Mouse (Mus musculus) midbrain, embryonic 12.5 days (tissue): ENCODE measurements at regions not wholly inside any gene's neighbourhood (a gene's known extent, or its start where the extent isn't known, plus 50 kb on each side); places are given as distances from the start of the nearest gene placed in this dataset.

ENCODE experiments used
- ATAC-seq: fragments of 200-750 bp; cut with Nextera tagmentation; 2 replicates; pipeline ENCODE4 v1.8.0; 2017; ENCODE audit warnings: low read depth, moderate TSS enrichment, moderate library complexity; ENCODE audit not compliant: low FRiP score
- H3K27ac ChIP-seq: fragments of 300-500 bp; sonication (generic); replicated peaks from 2 replicates; pipeline ENCODE4 v1.5.1; 2016; ENCODE audit warnings: mild to moderate bottlenecking
- H3K27me3 ChIP-seq: fragments of 300-500 bp; sonication (generic); 2 replicates; pipeline ENCODE4 v1.6.1; 2016; ENCODE audit warnings: mild to moderate bottlenecking
- H3K36me3 ChIP-seq: fragments of 300-500 bp; sonication (generic); 2 replicates; pipeline ENCODE4 v1.6.1; 2016
- H3K4me1 ChIP-seq: fragments of 300-500 bp; sonication (generic); 2 replicates; pipeline ENCODE4 v1.6.1; 2016
- H3K4me2 ChIP-seq: fragments of 300-500 bp; sonication (generic); replicated peaks from 2 replicates; pipeline ENCODE4 v1.6.1; 2016; ENCODE audit warnings: mild to moderate bottlenecking, moderate library complexity
- H3K4me3 ChIP-seq: fragments of 300-500 bp; sonication (generic); 2 replicates; pipeline ENCODE4 v1.5.1; 2016; ENCODE audit warnings: mild to moderate bottlenecking
- H3K9ac ChIP-seq: fragments of 300-500 bp; sonication (generic); replicated peaks from 2 replicates; pipeline ENCODE4 v1.6.1; 2016; ENCODE audit warnings: mild to moderate bottlenecking, moderate library complexity
- H3K9me3 ChIP-seq: fragments of 300-500 bp; sonication (generic); 2 replicates; pipeline ENCODE4 v1.6.1; 2016; ENCODE audit warnings: mild to moderate bottlenecking
- WGBS: fragments of 180-500 bp; shearing (Covaris S2); methylation state at CpG from one replicate; pipeline ENCODE4 v1.1.7; 2016; 5-methylcytosine and 5-hydroxymethylcytosine counted together

GRCm38 (mm10) chr14:120223528-120224201 is 51.8 kb upstream of the Mbnl2 start:
- peaks cover 10% of the 10 kb centered on the region; the same call in 1 of the 2 replicates for H3K4me1 ChIP-seq
- ATAC-seq: 0 out of 2 replicates have a peak, but pooled peaks have one; percentile 12
- H3K36me3 ChIP-seq: no peaks in the 10 kb centered on the region
- H3K27ac ChIP-seq: no peak overlapping the region
- 79% methylated on average over 14 of the region's 14 CpGs for WGBS
- H3K4me2 ChIP-seq: no peak overlapping the region
- no peak overlapping the region for H3K4me3 ChIP-seq
- no peaks in the 10 kb centered on the region for H3K27me3 ChIP-seq
- no peak overlapping the region for H3K9ac ChIP-seq
- H3K9me3 ChIP-seq: no peaks in the 10 kb centered on the region

- Histone ChIP-seq H3K9ac (no peak overlapping the region), H3K4me1 (peaks cover 10% of the 10 kb centered on the region; the same call in 1 of the 2 replicates), H3K4me3 (no peak overlapping the region), H3K9me3 (no peaks in the 10 kb centered on the region), H3K4me2 (no peak overlapping the region), H3K27ac (no peak overlapping the region), H3K36me3 (no peaks in the 10 kb centered on the region), H3K27me3 (no peaks in the 10 kb centered on the region)
- WGBS: 53% methylated on average over 6 of the region's 6 CpGs
- peak; percentile 56 for ATAC-seq
Observed at GRCm38 (mm10) chr14:120224202-120224846, 51.1 kb upstream of the Mbnl2 start.

- H3K4me1 ChIP-seq: peaks cover 10% of the 10 kb centered on the region; the same call in 1 of the 2 replicates
- ATAC-seq: no peak
- no peaks in the 10 kb centered on the region for H3K27me3 ChIP-seq
- H3K4me3 ChIP-seq: no peak overlapping the region
- 82% methylated on average over 3 of the region's 3 CpGs for WGBS
- H3K36me3 ChIP-seq: no peaks in the 10 kb centered on the region
- H3K9me3 ChIP-seq: no peaks in the 10 kb centered on the region
- H3K9ac ChIP-seq: no peak overlapping the region
- no peak overlapping the region for H3K4me2 ChIP-seq
- H3K27ac ChIP-seq: no peak overlapping the region
Observed at GRCm38 (mm10) chr14:120225657-120226056, 49.8 kb upstream of the Mbnl2 start.
